Mouse (Mus musculus) kidney, adult 2 months (tissue): ENCODE data around the gene Abat.
A peak's percentile ranks its signal among the peaks of the same experiment; 100 is the strongest.

ENCODE experiments used
- CTCF ChIP-seq: fragments of 200-500 bp; conservative IDR thresholded peaks from 2 replicates; pipeline ENCODE4 v1.5.1; 2011; ENCODE audit warnings: low read depth, mild to moderate bottlenecking, control low read depth, low read length, moderate library complexity, mixed read lengths; ENCODE audit not compliant: insufficient read depth, insufficient read length
- POLR2A ChIP-seq: fragments of 200-500 bp; IDR thresholded peaks from one replicate; pipeline ENCODE4 v1.6.1; 2011; ENCODE audit warnings: low read depth, low read length, control low read depth

- TF ChIP-seq CTCF (no peak), POLR2A (peak; percentile 17)
These were observed 124.2 kb downstream of the Abat start, which contains the start of the genes Pmm2 and Tmem186 for GRCm38 (mm10) chr16:8637217-8638051.
